Mouse (Mus musculus) lung, postnatal 0 days (tissue): Measurements from ENCODE around the gene Atf7ip.

ENCODE experiments used
- CTCF ChIP-seq: IDR thresholded peaks from 2 replicates; pipeline ENCODE4 v1.5.1; 2016; ENCODE audit warnings: antibody characterized with exemption, mild to moderate bottlenecking
- EP300 ChIP-seq: IDR thresholded peaks from 2 replicates; pipeline ENCODE4 v1.6.1; 2016; ENCODE audit warnings: antibody characterized with exemption, mild to moderate bottlenecking, control low read depth

GRCm38 (mm10) chr6:136634982-136635381, 129.0 kb downstream of the Atf7ip start:
- peak; percentile 14 for TF ChIP-seq CTCF
- no peak for TF ChIP-seq EP300
